Mouse (Mus musculus) forebrain, postnatal 0 days (tissue): ENCODE measurements around the gene Zfp683. TPM values are rescaled to one million over a fixed set of nuclear protein-coding genes. Genes with fewer than 3 reads are reported as not detected.

Experiments used
- ATAC-seq: fragments of 200-750 bp; cut with Nextera tagmentation; 2 replicates; pipeline ENCODE4 v1.8.0; 2017; ENCODE audit warnings: mild to moderate bottlenecking, moderate library complexity
- DNase-seq: peaks from one replicate; pipeline ENCODE4 v3.0.0-alpha.2; 2015
- H3K27ac ChIP-seq: fragments of 300-500 bp; sonication (generic); 2 replicates; pipeline ENCODE4 v1.5.1; 2014; ENCODE audit warnings: low read depth, mild to moderate bottlenecking, antibody characterized with exemption, low read length, moderate library complexity, mixed read lengths
- H3K27me3 ChIP-seq: fragments of 300-500 bp; sonication (generic); 2 replicates; pipeline ENCODE4 v1.6.1; 2014; ENCODE audit warnings: mild to moderate bottlenecking, low read length, mixed read lengths; ENCODE audit not compliant: insufficient read depth
- H3K36me3 ChIP-seq: fragments of 300-500 bp; sonication (generic); 2 replicates; pipeline ENCODE4 v1.6.1; 2014; ENCODE audit warnings: mild to moderate bottlenecking, moderate library complexity; ENCODE audit not compliant: insufficient read depth
- H3K4me1 ChIP-seq: fragments of 300-500 bp; sonication (generic); 2 replicates; pipeline ENCODE4 v1.6.1; 2014; ENCODE audit warnings: antibody characterized with exemption; ENCODE audit not compliant: insufficient read depth
- H3K4me2 ChIP-seq: fragments of 300-500 bp; sonication (generic); 2 replicates; pipeline ENCODE4 v1.6.1; 2014; ENCODE audit warnings: low read depth, mild to moderate bottlenecking, moderate library complexity
- H3K4me3 ChIP-seq: fragments of 300-500 bp; sonication (generic); 2 replicates; pipeline ENCODE4 v1.5.1; 2014; ENCODE audit warnings: low read depth, low read length, mixed read lengths
- H3K9ac ChIP-seq: fragments of 300-500 bp; sonication (generic); 2 replicates; pipeline ENCODE4 v1.6.1; 2014; ENCODE audit warnings: mild to moderate bottlenecking
- H3K9me3 ChIP-seq: fragments of 300-500 bp; sonication (generic); 2 replicates; pipeline ENCODE4 v1.6.1; 2016; ENCODE audit warnings: low read length
- CTCF ChIP-seq: sonication (generic); IDR thresholded peaks from 2 replicates; pipeline ENCODE4 v1.5.1; 2016; ENCODE audit warnings: antibody characterized with exemption, control low read depth, low read depth
- WGBS: fragments of 180-500 bp; shearing (Covaris S2); extraction: QIAGEN DNeasy Blood & Tissue Kit; methylation state at CpG from one replicate; pipeline ENCODE4 v1.1.7; 2014; 5-methylcytosine and 5-hydroxymethylcytosine counted together
- polyA plus RNA-seq: library from polyadenylated mRNA; unstranded; fragments of >200 nt; fragmentation: Nextera tagmentation; extraction: Ambion mirVana; gene quantifications from 2 replicates; pipeline ENCODE4 v1.2.1, GENCODE M21; 2015
- total RNA-seq: library from RNA; depleted of rRNA; stranded (reverse); fragments of >200 nt; gene quantifications from 2 replicates; pipeline ENCODE4 v1.2.3, GENCODE M21; 2014

Zfp683 gene
- total and polyA plus RNA-seq, 2 experiments from 2014 or later = not detected

DNA sequence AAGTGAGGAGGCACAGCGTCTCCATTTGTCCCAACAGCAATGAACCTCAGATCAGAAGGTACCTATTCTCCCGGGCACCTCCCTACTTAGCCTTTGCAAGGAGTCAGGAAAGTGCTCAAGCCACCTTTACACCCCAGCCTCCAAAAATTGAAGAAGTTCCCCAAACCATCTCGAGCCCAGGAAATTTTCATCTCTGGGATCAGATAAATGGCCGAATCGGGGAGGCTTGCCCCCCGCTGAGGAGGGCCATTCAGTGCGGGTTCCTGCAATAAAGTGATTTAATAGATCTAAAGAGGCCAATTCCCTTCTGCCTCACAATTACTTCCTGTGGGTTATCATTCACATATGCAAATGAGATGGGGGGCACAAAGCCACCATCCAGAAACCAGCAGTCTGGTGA lies 37.4 kb upstream of the Zfp683 start:
- ATAC-seq = no peak
- DNase-seq = no peak
- Histone ChIP-seq H3K4me1 (no peaks in the 10 kb centered on the region; the same call in none of the 2 replicates), H3K9me3 (no peaks in the 10 kb centered on the region), H3K27ac (no peak overlapping the region), H3K36me3 (no peaks in the 10 kb centered on the region), H3K4me3 (no peak overlapping the region), H3K27me3 (peaks cover 27% of the 10 kb centered on the region), H3K9ac (no peak overlapping the region), H3K4me2 (no peak overlapping the region)
- WGBS = 8% methylated on average over 7 of the region's 7 CpGs
- TF ChIP-seq CTCF = no peak

DNA sequence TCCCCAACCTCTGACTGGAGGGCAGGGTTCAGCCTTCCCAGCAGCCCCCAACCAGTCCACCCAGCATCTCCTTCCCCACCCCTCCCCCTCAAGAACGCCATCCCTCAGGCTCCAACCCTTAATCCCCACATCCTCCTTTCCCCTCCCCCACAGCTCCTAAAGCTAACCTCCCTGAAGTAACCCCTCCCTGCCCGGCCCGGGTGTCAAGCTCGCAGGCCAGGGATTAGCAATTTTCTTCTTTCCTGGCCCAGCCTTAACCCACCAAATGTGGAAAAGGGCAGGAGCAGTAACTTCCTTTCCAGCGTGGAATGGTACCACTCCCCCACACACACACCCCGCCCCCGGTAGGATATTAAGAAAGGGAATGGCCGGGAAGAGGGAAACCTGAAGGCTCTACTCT lies 36.9 kb upstream of the Zfp683 start:
- Histone ChIP-seq H3K9me3 (no peaks in the 10 kb centered on the region), H3K27ac (no peak overlapping the region), H3K36me3 (no peaks in the 10 kb centered on the region), H3K4me1 (no peaks in the 10 kb centered on the region; the same call in none of the 2 replicates), H3K9ac (no peak overlapping the region), H3K4me2 (no peak overlapping the region), H3K4me3 (no peak overlapping the region), H3K27me3 (peaks cover 27% of the 10 kb centered on the region)
- TF ChIP-seq CTCF = no peak
- DNase-seq (no peak), ATAC-seq (no peak)
- 2% methylated on average over 8 of the region's 8 CpGs for WGBS

DNA sequence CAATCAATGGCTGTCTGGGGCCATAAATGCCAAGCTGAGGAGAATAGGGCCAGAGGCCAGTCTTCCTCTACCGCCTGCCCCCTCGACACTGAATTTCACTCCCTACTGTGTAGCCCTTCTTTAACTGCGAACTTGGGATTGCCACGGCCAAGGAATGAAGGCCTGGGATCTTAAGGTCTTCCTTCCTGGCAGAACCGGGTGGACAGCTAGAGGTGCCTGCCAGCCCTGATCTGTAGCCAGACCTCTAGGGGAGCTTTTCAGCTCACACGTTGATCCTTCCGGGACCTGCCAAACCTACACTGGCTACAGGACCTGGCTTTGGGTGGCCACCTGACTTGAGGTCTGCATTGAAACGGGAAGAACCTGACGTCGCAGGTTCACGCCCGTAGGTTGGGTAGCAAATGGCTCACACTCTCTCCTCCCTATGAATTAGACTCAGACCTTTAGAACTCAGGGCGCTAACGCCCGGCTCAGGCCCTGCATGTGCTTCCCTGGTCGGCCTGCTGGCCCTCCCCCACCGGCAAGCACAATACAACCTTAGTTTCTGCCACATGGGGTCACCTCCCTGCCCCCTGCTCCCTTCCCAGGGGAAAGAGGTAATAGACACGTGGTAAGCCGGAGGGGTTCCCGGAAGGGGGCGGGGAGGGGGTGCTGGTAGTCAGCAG lies 36.3 kb upstream of the Zfp683 start:
- Histone ChIP-seq H3K4me2 (peak overlapping the region; percentile 43), H3K27ac (no peak overlapping the region), H3K27me3 (peaks cover 27% of the 10 kb centered on the region), H3K36me3 (no peaks in the 10 kb centered on the region), H3K4me3 (peak overlapping the region; percentile 25; the same call in 1 of the 2 replicates), H3K4me1 (no peaks in the 10 kb centered on the region; the same call in none of the 2 replicates), H3K9me3 (no peaks in the 10 kb centered on the region), H3K9ac (no peak overlapping the region)
- DNase-seq (no peak), ATAC-seq (no peak)
- WGBS = 6% methylated on average over 21 of the region's 21 CpGs
- TF ChIP-seq CTCF = no peak

DNA sequence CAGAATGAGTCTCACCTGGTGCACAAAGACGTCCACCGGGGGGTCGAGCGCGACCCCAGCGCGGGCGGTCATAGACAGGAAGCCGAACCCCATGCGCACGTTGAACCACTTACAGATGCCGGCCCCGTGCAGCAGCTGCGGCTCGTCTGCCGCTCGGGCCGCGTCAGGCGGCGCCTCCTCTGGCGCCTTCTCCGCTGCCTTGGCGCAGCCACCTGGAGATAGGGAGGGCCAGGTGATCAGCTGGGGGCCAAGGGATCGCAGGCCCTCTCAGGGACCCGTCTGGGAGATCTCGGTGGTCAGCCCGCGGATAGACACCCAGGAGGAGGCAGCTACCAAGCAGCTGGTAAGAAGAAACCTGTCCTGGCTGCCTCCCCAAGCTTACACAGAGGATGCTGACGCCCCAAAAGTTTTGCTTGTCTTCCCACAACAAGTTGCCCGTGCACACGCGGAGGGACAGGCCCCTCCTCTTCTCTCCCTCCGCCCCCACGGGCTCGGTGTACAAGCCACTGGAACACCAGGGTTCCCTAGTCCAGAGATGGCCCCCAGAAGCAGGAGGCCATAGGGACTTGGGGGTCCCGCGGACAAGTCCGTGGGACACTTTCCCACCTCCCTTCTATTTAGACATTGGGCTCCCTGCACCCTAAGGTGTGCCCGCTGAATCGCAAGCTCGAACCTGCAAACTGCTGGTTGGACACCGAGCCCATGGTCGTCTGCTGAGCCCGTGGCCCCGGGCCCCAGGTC lies 35.4 kb upstream of the Zfp683 start:
- Histone ChIP-seq H3K4me1 (no peaks in the 10 kb centered on the region; the same call in none of the 2 replicates), H3K4me2 (peak overlapping the region; percentile 43), H3K9me3 (no peaks in the 10 kb centered on the region), H3K36me3 (no peaks in the 10 kb centered on the region), H3K4me3 (peak overlapping the region; percentile 25), H3K27ac (no peak overlapping the region), H3K9ac (no peak overlapping the region), H3K27me3 (peaks cover 27% of the 10 kb centered on the region)
- ATAC-seq (no peak), DNase-seq (no peak)
- TF ChIP-seq CTCF = no peak
- 1% methylated on average over 46 of the region's 46 CpGs for WGBS

DNA sequence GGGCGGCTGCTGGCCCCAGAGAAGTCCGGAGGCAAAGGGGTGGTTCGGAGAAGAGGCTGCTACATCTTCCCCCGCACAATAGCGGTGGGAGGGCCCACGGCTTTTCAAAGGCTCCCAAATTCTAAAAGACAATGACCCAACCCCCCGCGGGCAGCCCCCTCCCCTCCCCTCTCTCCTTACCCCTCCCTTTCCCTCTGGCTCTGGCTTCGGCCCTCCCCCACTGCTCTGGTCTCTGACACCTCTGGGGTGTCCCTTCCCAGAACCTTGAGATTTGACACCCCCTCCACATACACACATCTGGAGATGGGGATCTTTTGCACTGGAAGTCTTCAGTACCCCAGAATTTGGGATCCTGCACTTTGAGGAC lies 34.9 kb upstream of the Zfp683 start, which contains the start of gene Lin28a:
TSS of gene Lin28a (minus strand) at position 63 of the 367 bp plus-strand sequence.
- Histone ChIP-seq H3K4me2 (peak within 1 kb of the TSS; percentile 43), H3K4me1 (no peaks in the 10 kb centered on the region; the same call in none of the 2 replicates), H3K9me3 (no peaks in the 10 kb centered on the region), H3K4me3 (peak within 1 kb of the TSS; percentile 25), H3K27ac (no peak within 1 kb of the TSS), H3K9ac (no peak within 1 kb of the TSS), H3K27me3 (peaks cover 27% of the 10 kb centered on the region), H3K36me3 (no peaks in the 10 kb centered on the region)
- under 1% methylated on average over 8 of the region's 9 CpGs for WGBS
- ATAC-seq (no peak), DNase-seq (no peak)
- TF ChIP-seq CTCF = no peak

DNA sequence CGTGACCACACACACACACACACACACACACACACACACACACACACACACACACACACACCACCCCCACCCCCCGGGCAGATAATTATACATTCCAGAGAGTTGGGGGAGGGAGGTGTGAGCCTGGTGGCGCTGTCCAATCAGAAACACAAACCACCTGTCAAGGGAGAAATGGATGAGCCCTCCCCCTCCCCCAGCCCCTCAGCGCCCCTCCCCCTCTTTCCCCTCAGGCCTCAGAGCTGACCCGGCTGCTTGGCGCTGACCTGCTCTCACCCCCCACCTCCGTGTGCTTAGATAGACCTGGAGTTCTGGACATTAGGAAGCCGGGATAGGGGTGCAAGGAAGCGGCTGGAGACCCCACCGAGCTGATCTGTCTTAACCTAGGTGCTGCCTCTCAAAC lies 34.4 kb upstream of the Zfp683 start:
- Histone ChIP-seq H3K4me2 (peak overlapping the region; percentile 14), H3K9ac (no peak overlapping the region), H3K27ac (no peak overlapping the region), H3K9me3 (no peaks in the 10 kb centered on the region), H3K27me3 (peaks cover 27% of the 10 kb centered on the region), H3K36me3 (no peaks in the 10 kb centered on the region), H3K4me3 (no peak overlapping the region; the same call in 1 of the 2 replicates), H3K4me1 (no peaks in the 10 kb centered on the region; the same call in none of the 2 replicates)
- DNase-seq (no peak), ATAC-seq (no peak)
- 2% methylated on average over 5 of the region's 10 CpGs for WGBS
- TF ChIP-seq CTCF = no peak
